In the genomic region with DNA sequence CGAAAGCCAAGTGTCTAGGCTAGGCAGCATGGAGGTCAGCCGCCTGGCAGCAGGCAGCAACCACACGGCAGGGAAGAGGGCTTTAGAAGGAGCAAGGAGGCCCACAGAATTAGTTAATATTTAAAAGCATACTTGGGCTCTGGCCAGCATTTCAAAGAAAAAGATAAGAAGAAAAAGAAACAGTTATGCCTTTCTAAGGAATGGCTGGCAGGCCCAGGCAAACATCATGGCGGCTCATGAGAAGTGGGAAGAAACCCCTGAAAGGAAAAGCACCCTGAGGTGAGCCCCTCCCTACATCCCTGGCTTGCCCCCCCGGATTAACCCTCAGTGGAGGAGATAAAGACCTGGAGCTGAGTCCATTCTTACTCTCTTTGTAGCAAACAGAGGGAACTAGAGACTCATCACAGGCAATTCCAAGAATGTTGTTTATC, we compare ENCODE assay signal across 10 mouse cellular contexts. TPM values are rescaled to one million over a fixed set of nuclear protein-coding genes. Genes with fewer than 3 reads are reported as not detected.
DNase-seq lines count a peak whose midpoint lies in the region; ATAC-seq and TF ChIP-seq lines count a peak whose summit lies in the region.
"Had no signal": no experiment of that assay in that cellular context is flagged by ENCODE, and none has a peak within 500 bp of the region (broad histone marks: within the 10 kb centered on the region; RNA-seq: fewer than 3 reads in every experiment).

No protein-coding gene starts in this region.

- no peaks in the 10 kb centered on the region for H3K9me3 ChIP-seq in midbrain, embryonic 11.5 days (ENCODE audit: control insufficient read depth, low read length)
- H3K9me3 ChIP-seq in midbrain, embryonic 16.5 days (replicated peaks; ENCODE audit: control insufficient read depth, low read length, poor library complexity, severe bottlenecking): no peaks in the 10 kb centered on the region
- no peaks in the 10 kb centered on the region for H3K9me3 ChIP-seq in intestine, postnatal 0 days (ENCODE audit: control insufficient read depth)
- no peaks in the 10 kb centered on the region for H3K9me3 ChIP-seq in lung, embryonic 14.5 days (ENCODE audit: low read depth, low read length)

- H3K27me3 ChIP-seq in midbrain, embryonic 11.5 days (ENCODE audit: control insufficient read depth, insufficient read depth, low read length): no peaks in the 10 kb centered on the region
- no peaks in the 10 kb centered on the region for H3K27me3 ChIP-seq in midbrain, embryonic 16.5 days (ENCODE audit: control insufficient read depth, insufficient read depth, low read depth, low read length)
- H3K27me3 ChIP-seq in intestine, postnatal 0 days (replicated peaks; ENCODE audit: control insufficient read depth, insufficient read depth, low read length): no peaks in the 10 kb centered on the region
- H3K27me3 ChIP-seq in lung, embryonic 14.5 days (ENCODE audit: insufficient read depth, low read length): no peaks in the 10 kb centered on the region

- no peak overlapping the region for H3K27ac ChIP-seq in midbrain, embryonic 11.5 days (ENCODE audit: low read depth, low read length)
- no peak overlapping the region for H3K27ac ChIP-seq in midbrain, embryonic 16.5 days (ENCODE audit: low read length)
- peak overlapping the region; percentile 61 for H3K27ac ChIP-seq in intestine, postnatal 0 days (ENCODE audit: low read depth, low read length)
- peak overlapping the region; percentile 87 for H3K27ac ChIP-seq in lung, embryonic 14.5 days (ENCODE audit: low read depth)
- H3K27ac ChIP-seq: left cerebral cortex, adult 2 months had no signal

- H3K36me3 ChIP-seq in midbrain, embryonic 11.5 days (ENCODE audit: control insufficient read depth, insufficient read depth, low read length): no peaks in the 10 kb centered on the region
- peaks cover 4% of the 10 kb centered on the region; the same call in 1 of the 2 replicates for H3K36me3 ChIP-seq in midbrain, embryonic 16.5 days (ENCODE audit: control insufficient read depth, insufficient read depth, low read length)
- peaks cover 14% of the 10 kb centered on the region for H3K36me3 ChIP-seq in intestine, postnatal 0 days (ENCODE audit: control insufficient read depth, insufficient read depth)
- H3K36me3 ChIP-seq in lung, embryonic 14.5 days (ENCODE audit: insufficient read depth): peaks cover 10% of the 10 kb centered on the region

- peak; percentile 65 for DNase-seq in midbrain, embryonic 11.5 days (ENCODE audit: low spot score, missing footprints)
- peak; percentile 80 for DNase-seq in lung, embryonic 14.5 days
- peak; percentile 50 for DNase-seq in testis, postnatal 10 days (ENCODE audit: low spot score)
- no peak for DNase-seq in layer of hippocampus, adult 9-10 months (ENCODE audit: low spot score)
- DNase-seq: cerebellum, postnatal 10 days had no signal

- H3K4me2 ChIP-seq in midbrain, embryonic 11.5 days: no peak overlapping the region
- H3K4me2 ChIP-seq in midbrain, embryonic 16.5 days (ENCODE audit: low read length): no peak overlapping the region
- H3K4me2 ChIP-seq in intestine, postnatal 0 days (replicated peaks; ENCODE audit: low read depth): peak overlapping the region; percentile 38
- no peak overlapping the region for H3K4me2 ChIP-seq in lung, embryonic 14.5 days

- no peak for TF ChIP-seq CTCF in intestine, postnatal 0 days (IDR thresholded peaks at IDR 0.05; ENCODE audit: low read depth)
- no peak for TF ChIP-seq CTCF in lung, embryonic 14.5 days (IDR thresholded peaks at IDR 0.05; ENCODE audit: low read depth)

- H3K4me1 ChIP-seq in midbrain, embryonic 11.5 days (ENCODE audit: control insufficient read depth, insufficient read depth, low read length): no peaks in the 10 kb centered on the region
- no peaks in the 10 kb centered on the region for H3K4me1 ChIP-seq in midbrain, embryonic 16.5 days (ENCODE audit: control insufficient read depth, insufficient read depth, low read length)
- H3K4me1 ChIP-seq in intestine, postnatal 0 days (replicated peaks; ENCODE audit: control insufficient read depth, insufficient read depth, low read length): 0 out of 2 replicates have a peak, but pooled peaks cover 6% of the 10 kb centered on the region
- peaks cover 4% of the 10 kb centered on the region; the same call in 1 of the 2 replicates for H3K4me1 ChIP-seq in lung, embryonic 14.5 days (ENCODE audit: insufficient read depth)

- H3K9ac ChIP-seq in midbrain, embryonic 11.5 days (ENCODE audit: low read length): no peak overlapping the region
- H3K9ac ChIP-seq in midbrain, embryonic 16.5 days (ENCODE audit: low read depth, low read length): no peak overlapping the region
- no peak overlapping the region for H3K9ac ChIP-seq in intestine, postnatal 0 days (ENCODE audit: low read depth, low read length)
- no peak overlapping the region for H3K9ac ChIP-seq in lung, embryonic 14.5 days

- no peak overlapping the region for H3K4me3 ChIP-seq in midbrain, embryonic 11.5 days (ENCODE audit: low read depth, low read length)
- no peak overlapping the region for H3K4me3 ChIP-seq in midbrain, embryonic 16.5 days (ENCODE audit: low read depth, low read length)
- H3K4me3 ChIP-seq in intestine, postnatal 0 days (ENCODE audit: low read depth, low read length): no peak overlapping the region
- H3K4me3 ChIP-seq in lung, embryonic 14.5 days (ENCODE audit: low read depth, low read length): no peak overlapping the region
- H3K4me3 ChIP-seq: erythroblast, embryonic 14.5 days; left cerebral cortex, adult 2 months had no signal

- 56% methylated on average over 5 of the region's 5 CpGs for WGBS in midbrain, embryonic 11.5 days
- 69% methylated on average over 5 of the region's 5 CpGs for WGBS in midbrain, embryonic 16.5 days
- 18% methylated on average over 5 of the region's 5 CpGs for WGBS in intestine, postnatal 0 days
- 32% methylated on average over 5 of the region's 5 CpGs for WGBS in lung, embryonic 14.5 days

- no peak for ATAC-seq in midbrain, embryonic 11.5 days (ENCODE audit: low FRiP score)
- no peak for ATAC-seq in midbrain, embryonic 16.5 days
- peak; percentile 59 for ATAC-seq in intestine, postnatal 0 days
- ATAC-seq in lung, embryonic 14.5 days (ENCODE audit: insufficient read depth): peak; percentile 86
- ATAC-seq in monocyte, adult 5-6 weeks (replicated peaks; ENCODE audit: insufficient number of reproducible peaks, low FRiP score, low TSS enrichment, poor library complexity, severe bottlenecking): no peak

RNA-seq across cellular contexts. Expression of a gene that starts 57.0 kb away (rescaled TPM):
- 44.1 and 45.9 TPM in 2 replicates for polyA plus RNA-seq in midbrain, embryonic 11.5 days (2014; fragmentation: Nextera tagmentation; extraction: Ambion mirVana)
- 30.4 and 32.4 TPM in 2 replicates for polyA plus RNA-seq in midbrain, embryonic 16.5 days (2015; fragmentation: Nextera tagmentation; extraction: Ambion mirVana)
- polyA plus RNA-seq in intestine, postnatal 0 days (2015; fragmentation: Nextera tagmentation; extraction: Ambion mirVana): 15.4 and 17.4 TPM in 2 replicates
- polyA plus RNA-seq in lung, embryonic 14.5 days (2014; fragmentation: Nextera tagmentation; extraction: Ambion mirVana): 40.9 and 41.7 TPM in 2 replicates
- 23.6 to 34.3 TPM (median 27.9 TPM) in 3 replicates for total RNA-seq in monocyte, adult 5-6 weeks (2017)

Comparison
In these comparisons a context has a peak if more than half of its experiments do, and no peak if none do; other contexts are left out.
1. ATAC-seq: peak in intestine, postnatal 0 days (single experiment) and lung, embryonic 14.5 days (single experiment); none in midbrain, embryonic 11.5 days (single experiment), midbrain, embryonic 16.5 days (single experiment) and monocyte, adult 5-6 weeks (single experiment).
2. H3K27ac ChIP-seq: peak in intestine, postnatal 0 days (single experiment) and lung, embryonic 14.5 days (single experiment); none in midbrain, embryonic 11.5 days (single experiment) and midbrain, embryonic 16.5 days (single experiment).